Mouse (Mus musculus): Measurements from ENCODE around the gene Serpini2. TPM values are rescaled to one million over a fixed set of nuclear protein-coding genes. Genes with fewer than 3 reads are reported as not detected.
"Not testable (repeated sequence)": the region's sequence is repeated elsewhere in the genome, so short reads cannot be mapped to it uniquely, and the experiment has no call there.

The Serpini2 gene
- not detected in 2 replicates for total RNA-seq (2015; ENCODE audit: low replicate concordance)
- total RNA-seq (2017; ENCODE audit: low replicate concordance) = not detected in 2 replicates

GRCm38 (mm10) chr3:75269978-75270377 is at the start of gene Serpini2:
Serpini2 (minus strand) TSS chr3:75270078.
- ATAC-seq (replicated peaks; ENCODE audit: low FRiP score, poor library complexity, severe bottlenecking) = no peak

- ATAC-seq (replicated peaks; ENCODE audit: low FRiP score, poor library complexity, severe bottlenecking) = no peak
Measured at GRCm38 (mm10) chr3:75308861-75309260, 39.0 kb upstream of the Serpini2 start.

- no peak for ATAC-seq (replicated peaks; ENCODE audit: low FRiP score, poor library complexity, severe bottlenecking)
Measured at GRCm38 (mm10) chr3:75308228-75308627, 38.4 kb upstream of the Serpini2 start.

- ATAC-seq (replicated peaks; ENCODE audit: low FRiP score, poor library complexity, severe bottlenecking) = no peak
Measured at GRCm38 (mm10) chr3:75305584-75305983, 35.7 kb upstream of the Serpini2 start.

- ATAC-seq (replicated peaks; ENCODE audit: low FRiP score, poor library complexity, severe bottlenecking) = no peak
Measured at GRCm38 (mm10) chr3:75304621-75305020, 34.7 kb upstream of the Serpini2 start.

GRCm38 (mm10) chr3:75301072-75301471 is 31.2 kb upstream of the Serpini2 start:
- ATAC-seq (replicated peaks; ENCODE audit: low FRiP score, poor library complexity, severe bottlenecking) = no peak

- not testable (repeated sequence) for ATAC-seq (replicated peaks; ENCODE audit: low FRiP score, poor library complexity, severe bottlenecking)
Measured at GRCm38 (mm10) chr3:75299464-75299863, 29.6 kb upstream of the Serpini2 start.

- ATAC-seq (replicated peaks; ENCODE audit: low FRiP score, poor library complexity, severe bottlenecking) = no peak
Measured at GRCm38 (mm10) chr3:75297758-75298111, 27.9 kb upstream of the Serpini2 start.

- ATAC-seq (replicated peaks; ENCODE audit: low FRiP score, poor library complexity, severe bottlenecking) = no peak
Measured at GRCm38 (mm10) chr3:75297026-75297757, 27.3 kb upstream of the Serpini2 start.

GRCm38 (mm10) chr3:75293243-75293642 is 23.4 kb upstream of the Serpini2 start:
- ATAC-seq (replicated peaks; ENCODE audit: low FRiP score, poor library complexity, severe bottlenecking) = no peak

- ATAC-seq (replicated peaks; ENCODE audit: low FRiP score, poor library complexity, severe bottlenecking) = no peak
Measured at GRCm38 (mm10) chr3:75277455-75277854, 7.6 kb upstream of the Serpini2 start.

GRCm38 (mm10) chr3:75276522-75276921 is 6.6 kb upstream of the Serpini2 start:
- ATAC-seq (replicated peaks; ENCODE audit: low FRiP score, poor library complexity, severe bottlenecking) = no peak

- ATAC-seq (replicated peaks; ENCODE audit: low FRiP score, poor library complexity, severe bottlenecking) = no peak
Measured at GRCm38 (mm10) chr3:75275127-75275526, 5.2 kb upstream of the Serpini2 start.

- ATAC-seq (replicated peaks; ENCODE audit: low FRiP score, poor library complexity, severe bottlenecking) = no peak
Measured at GRCm38 (mm10) chr3:75259356-75259755, 10.5 kb downstream of the Serpini2 start.

GRCm38 (mm10) chr3:75219694-75220093 is 50.2 kb downstream of the Serpini2 start:
- ATAC-seq (replicated peaks; ENCODE audit: low FRiP score, poor library complexity, severe bottlenecking) = no peak

- no peak for ATAC-seq (replicated peaks; ENCODE audit: low FRiP score, poor library complexity, severe bottlenecking)
Measured at GRCm38 (mm10) chr3:75219211-75219610, 50.7 kb downstream of the Serpini2 start.

GRCm38 (mm10) chr3:75202808-75203503 is 66.9 kb downstream of the Serpini2 start:
- 0 out of 2 replicates have a peak, but pooled peaks have one; percentile 52 for ATAC-seq (replicated peaks; ENCODE audit: low FRiP score, poor library complexity, severe bottlenecking)

All from erythroblast, adult 5-6 weeks (primary cell).